Mouse (Mus musculus) thymus, postnatal 25 days (tissue): Measurements from ENCODE around the gene Atg2a.

Experiments used
- DNase-seq: peaks from one replicate; pipeline ENCODE4 v3.0.0; 2022

Gene Atg2a

DNA sequence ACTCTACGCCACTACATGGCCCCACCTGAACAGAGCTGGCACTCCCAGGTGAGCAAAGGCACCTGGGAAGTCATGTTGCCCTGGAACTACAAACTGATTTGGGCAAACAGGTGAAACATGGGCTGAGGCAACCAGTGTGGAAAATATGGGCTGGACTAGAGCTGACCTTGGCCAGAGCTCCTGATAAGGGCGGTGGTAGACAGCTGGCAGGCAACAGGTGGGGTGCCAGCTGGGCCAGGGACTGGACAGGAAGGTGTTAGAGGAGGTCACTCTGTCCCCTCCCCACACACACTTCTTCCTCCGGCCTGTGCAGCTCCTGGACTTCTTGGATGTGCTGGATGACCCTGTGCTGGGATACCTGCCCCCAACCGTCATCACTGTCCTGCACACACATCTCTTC, 11.6 kb downstream of the Atg2a start:
- DNase-seq, result no peak

DNA sequence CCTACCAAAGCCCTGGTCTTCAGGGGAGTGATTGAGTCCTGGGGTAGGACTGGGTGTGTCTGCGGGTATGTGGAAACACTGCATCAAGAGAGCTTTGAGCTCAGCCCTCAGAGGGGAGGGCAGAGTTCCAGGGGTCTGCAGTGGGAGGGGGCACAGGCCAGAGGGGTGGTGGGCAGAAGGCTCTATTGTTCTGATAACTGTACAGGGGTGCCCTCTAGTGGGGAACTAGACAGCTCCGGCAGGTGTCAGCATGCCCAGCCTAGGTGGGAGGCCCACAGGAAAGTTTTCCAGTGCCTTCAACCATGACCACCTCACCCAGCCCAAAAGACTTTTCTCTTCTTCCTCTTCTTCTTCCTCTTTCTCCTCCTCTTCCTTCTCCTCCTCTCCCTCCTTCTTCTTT, 19.0 kb downstream of the Atg2a start:
- DNase-seq, result peak; percentile 44

DNA sequence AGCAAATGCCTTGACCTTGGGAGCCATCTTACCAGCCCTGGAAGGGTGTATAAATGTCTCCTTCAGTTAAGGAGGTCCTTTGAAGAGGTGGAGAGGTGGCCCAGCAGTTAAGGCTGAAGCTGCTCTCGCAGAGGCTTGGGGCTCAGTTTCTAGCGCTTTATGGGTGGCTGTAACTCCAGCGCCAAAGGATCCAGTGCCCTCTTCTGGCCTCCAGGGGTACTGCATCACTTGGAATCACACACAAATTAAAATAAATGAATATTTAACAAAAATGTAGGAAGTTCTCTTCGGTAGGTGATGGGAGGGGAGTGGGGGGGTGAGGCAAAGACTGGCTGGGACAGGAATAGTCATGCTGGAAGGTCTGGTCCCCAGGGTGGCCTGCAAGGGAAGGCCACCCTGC, 19.5 kb downstream of the Atg2a start:
- DNase-seq, result no peak

DNA sequence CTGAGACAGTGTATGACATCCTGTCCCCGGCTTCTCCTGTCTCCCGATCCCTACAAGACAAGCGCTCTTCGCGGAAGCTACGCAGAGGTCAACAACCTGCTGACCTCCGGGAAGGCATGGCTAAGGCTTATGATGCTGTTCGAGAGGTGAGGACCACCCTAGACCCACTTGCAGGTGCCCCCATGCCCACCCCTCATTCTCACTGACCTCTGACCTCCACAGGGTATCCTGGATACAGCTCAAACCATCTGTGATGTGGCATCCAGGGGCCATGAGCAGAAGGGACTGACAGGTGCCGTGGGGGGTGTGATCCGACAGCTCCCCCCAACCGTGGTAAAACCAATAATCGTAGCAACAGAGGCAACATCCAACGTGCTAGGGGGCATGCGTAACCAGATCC, 19.9 kb downstream of the Atg2a start:
- no peak for DNase-seq

DNA sequence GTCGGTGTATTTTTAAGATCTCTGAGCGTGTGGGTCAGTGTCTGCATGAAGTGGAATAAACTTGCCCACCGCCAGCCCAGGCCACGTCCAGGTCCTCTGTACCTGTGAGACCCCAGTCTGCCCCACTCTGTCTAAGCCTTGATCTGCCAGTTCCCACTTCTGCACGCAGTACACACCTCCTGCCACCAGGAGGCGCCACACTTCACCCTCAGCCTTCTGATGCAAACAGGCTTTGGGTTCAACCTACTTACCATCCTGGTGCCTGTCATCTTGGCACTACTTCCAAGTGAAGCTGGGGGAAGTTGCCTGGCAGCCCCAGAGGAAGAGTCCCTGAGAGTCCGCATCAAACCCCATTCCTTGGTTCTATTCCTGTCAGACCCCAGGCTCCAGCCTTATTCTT, 20.8 kb downstream of the Atg2a start:
- DNase-seq, result peak; percentile 77

DNA sequence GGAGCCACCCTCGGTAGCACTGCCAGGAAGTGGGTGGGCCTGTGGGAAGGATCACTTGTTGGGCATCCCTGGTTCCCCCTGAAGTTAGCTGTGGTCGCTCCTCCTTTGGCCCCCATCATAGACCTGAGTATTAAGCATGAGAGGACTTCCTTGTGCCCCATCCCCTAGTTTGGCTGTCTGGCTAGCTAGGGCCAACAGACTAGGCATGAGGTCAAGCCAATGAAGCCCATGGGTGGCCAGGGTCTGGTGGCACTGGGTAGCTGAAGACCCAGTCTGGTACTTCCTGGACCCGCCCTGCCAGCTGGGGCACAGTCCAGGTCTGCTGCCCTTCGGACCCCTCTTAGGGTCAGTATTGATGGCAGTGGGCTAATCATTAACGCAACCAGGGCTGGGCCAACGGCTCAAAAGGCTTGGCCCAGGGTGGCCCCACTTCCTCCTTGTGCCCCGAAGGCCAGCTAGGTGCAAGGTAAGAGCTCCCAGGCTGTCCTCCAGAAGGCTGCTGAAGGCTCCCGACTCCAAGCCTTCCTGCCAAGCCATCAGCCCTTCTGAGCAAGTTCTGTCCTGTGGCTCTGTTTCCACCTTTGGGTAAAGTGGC, 21.5 kb downstream of the Atg2a start:
- DNase-seq, result no peak

DNA sequence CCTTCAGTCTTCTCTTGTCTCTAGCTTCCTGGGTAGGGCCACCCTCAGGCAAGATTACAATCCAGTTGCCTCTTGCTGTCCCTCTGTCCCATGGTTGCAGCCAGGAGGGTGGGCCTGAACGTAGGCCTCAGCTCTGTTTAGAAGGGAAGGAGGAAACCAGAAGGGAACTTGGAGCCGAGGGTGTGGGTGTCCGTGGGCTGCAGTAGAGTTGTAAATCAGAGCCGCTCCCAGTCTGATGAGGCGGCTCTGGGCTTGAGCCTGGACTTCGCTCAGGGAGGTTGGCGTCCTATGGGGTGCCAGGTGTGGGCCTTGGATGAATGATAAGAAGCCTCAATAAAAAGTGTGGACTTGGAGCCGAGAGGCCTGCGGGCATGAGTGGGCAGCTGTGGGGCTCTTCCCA, 22.7 kb downstream of the Atg2a start:
- no peak for DNase-seq

DNA sequence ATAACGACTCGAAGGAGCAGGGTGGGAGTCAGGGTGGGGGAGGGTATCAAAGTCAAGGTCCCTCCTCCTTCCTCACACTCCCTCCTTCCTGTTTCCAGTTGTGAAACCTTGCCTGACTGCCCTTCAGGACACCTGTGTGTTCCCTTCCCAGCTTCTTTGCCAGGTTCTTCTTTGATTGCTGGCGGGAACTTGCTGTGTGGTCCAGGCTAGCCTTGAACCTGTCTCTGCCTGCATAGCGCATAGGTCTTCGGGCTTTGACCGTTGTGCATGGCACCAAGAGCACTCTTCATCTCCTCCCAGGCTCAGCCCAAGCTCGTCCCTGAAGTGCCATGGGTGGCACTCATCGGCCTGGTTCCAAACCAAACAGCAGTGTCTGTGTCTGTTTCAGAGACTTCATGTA, 23.5 kb downstream of the Atg2a start:
- no peak for DNase-seq

DNA sequence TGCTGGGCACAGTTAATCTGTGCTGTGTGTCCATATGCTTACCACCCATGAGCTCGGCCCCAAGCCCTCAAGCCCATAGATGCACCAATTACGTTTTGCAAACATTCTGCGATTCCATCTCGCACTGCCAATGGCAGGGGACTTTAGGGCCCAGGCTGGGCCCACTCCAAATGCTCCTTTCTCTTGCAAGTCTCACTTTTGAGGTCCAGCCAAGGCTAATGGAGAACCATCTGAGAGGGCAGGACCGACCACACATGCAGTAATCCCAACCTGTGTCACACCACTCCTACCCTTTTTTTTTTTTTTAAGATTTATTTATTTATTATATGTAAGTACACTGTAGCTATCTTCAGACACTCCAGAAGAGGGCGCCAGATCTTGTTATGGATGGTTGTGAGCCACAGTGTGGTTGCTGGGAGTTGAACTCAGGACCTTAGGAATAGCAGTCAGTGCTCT, 24.3 kb downstream of the Atg2a start:
- no peak for DNase-seq

DNA sequence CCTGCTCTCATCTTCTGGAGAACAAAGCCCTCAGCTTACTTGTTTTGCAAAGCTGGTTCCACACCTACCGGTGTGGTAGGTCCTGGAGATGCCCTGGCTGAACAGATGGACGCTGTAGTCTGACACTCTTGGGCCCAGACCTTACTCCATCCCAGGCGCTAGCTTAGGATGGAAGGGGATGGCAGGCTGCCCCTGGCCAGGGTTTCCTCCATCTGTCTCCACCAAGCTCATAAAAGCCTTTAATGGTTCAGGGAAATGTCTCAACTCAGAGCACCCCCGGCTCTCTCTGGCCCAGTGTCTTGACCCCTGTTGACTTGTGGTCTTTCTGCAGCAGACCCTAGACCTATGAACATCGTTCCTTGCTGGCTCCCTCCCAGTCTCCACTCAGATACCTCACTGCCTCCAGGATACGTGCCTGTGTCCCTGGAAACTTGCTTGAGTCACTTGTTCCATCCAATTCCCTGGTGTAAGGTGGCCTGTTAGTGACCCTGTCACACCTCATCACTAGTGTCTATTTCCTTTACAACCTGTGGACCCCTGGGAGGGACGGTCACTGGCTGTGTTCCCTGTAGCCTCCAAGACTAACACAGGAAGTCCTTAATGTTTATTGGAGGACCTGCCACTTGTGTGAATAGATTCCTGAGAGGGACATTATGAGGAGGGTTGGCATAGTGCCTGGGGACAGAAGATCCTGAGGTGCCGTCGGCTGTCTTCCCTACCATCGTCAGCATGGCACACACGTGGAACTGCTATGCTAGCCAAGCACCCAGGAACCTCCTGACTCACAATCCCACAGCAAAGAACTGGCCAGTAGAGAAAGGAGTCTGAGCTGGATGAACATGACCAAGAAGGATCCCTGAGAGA, 26.1 kb downstream of the Atg2a start:
- DNase-seq, result no peak

DNA sequence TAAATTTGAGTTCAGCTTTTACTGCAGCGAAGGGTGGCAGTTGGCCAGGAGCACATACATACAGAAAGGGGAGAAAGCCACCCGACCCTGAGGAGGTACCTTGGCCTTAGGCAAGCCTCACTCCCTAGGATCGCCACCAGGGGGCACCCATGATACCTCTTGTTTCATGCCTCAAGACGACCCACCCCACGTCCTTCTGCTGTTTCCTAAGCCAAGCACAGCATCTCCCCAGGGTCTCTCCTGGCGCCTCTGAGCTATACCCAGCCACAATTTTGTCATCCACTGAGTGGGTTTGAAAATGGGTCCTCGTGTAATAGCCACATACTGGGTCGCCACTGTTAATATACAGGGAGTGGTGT, 26.7 kb downstream of the Atg2a start:
- peak; percentile 89 for DNase-seq

DNA sequence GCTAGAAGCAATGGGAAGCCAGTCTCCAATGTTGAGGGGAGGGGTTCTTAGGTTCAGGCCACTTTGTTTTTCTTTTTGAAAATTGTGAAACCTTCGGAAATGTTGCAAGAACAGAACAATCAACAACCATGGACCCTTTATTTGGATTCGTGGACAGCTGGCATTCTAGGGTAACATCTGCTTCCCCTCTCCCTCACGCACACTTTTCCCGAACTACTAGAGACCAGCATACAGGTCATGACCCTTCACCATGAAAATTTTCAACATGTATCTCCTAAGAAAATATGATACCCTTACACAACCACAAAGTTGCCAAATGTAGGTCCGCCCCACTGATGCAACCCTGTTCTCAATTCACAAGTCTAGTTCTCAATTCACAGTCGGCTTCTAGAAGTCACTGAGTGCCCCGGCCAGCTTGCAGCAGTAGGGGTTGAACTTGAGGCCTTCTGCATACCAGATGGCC, 27.2 kb downstream of the Atg2a start:
- DNase-seq, result no peak

DNA sequence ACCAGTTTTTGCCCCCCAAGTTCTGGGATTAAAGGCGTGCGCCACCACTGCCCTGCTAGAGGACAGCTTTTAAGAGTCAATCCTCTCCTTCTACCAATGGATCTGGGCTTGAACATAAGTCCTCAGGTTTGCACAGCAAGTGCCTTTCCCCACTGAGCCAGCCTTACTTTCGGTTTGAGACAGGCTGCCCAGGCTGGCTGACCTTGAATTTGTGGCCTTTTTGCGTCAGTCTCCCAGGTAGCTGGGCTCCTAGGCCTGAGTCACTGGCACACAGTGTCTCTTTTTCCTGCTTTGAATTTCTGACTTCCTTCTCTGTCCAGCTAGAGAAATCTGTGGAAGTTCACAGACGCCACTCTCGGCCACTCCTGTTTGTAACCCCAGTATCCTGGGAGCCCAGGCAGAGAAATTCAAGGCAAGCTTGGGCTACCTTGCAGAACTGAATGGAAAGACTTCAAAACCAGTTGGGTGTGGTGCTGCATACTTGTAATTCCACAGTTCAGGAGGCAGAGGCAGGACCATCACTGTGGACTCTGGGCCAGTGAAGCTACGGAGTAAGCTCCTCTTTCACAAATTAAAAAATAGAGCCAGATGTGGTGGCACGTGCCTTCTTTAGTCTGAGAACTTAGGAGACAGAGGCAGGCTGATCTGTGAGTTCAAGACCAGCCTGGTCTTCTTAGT, 28.5 kb downstream of the Atg2a start:
- no peak for DNase-seq

DNA sequence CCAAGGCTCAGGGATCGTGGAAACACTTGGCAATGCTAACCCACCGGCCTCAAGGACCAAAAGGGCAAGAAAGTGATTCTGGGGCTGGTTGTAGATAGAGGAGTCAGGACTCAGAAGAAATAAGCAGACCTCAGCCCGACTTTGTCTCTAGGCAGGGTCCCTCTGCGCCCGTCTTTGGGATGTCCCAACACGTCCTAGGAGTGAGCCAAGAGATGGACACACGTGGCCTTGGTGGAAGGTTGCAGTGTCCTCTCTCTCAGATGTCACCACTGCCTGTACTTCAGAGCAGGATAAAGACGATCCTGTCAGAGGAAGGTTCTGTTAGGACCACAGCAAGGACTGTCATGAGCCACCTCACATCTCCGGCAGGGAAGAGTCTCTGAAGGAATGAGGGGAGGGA, 29.2 kb downstream of the Atg2a start:
- no peak for DNase-seq

DNA sequence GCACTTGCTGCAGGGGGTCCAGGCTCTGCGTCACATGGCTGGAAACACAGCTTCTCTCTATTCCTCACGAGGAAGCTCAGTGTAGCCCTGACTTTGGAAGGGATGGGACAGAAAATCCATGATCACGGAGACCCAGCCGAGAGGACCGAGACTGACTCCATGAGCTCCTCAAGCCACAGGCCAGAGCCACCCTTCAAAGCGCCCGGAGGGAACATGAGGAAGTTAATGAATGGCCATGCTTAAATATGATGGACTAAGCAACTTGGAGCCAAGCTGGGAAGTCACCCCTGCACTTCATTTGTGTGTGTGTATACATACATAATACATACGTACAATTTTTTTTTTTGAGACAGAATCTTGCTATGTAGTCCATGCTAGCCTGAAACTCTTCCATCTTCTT, 29.7 kb downstream of the Atg2a start:
- no peak for DNase-seq

DNA sequence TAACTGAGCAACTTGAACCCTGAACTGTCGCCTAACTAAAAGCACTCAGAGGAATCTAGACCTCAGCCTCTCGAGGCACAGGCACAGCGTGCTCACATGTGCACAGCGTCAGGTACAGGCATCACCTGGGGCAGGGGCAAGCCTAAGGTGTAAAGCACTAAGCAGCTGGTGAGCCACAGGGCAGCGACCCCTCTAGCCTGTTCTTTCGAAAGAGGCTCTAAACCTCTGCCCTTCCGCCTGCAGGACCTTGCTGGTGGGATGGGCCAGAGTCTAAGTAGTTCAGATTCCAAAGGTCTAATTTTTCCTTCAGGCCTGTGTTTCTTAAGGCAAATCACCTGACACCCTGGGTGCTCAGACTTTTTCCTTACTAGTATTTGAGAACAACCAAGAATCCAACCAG, 30.6 kb downstream of the Atg2a start:
- DNase-seq, result no peak

DNA sequence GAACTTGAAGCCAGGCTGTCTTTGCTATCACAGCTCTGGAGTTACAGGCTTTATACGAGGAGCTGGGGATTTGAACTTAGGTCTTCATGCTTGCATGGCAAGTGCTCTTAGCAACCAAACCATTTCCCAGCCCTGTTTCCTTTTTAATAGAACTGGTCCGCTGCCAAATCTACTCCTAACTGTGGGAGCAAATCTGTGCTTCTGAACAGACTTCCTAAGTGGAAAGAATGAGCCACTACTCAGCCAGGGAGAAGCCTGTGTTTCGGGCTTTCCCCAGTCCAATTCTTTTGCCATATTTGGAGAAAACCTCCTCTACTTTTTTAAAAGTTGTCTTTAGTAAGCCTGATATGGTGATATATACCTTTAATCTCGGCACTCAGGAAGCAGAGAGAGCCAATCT, 31.3 kb downstream of the Atg2a start:
- no peak for DNase-seq

DNA sequence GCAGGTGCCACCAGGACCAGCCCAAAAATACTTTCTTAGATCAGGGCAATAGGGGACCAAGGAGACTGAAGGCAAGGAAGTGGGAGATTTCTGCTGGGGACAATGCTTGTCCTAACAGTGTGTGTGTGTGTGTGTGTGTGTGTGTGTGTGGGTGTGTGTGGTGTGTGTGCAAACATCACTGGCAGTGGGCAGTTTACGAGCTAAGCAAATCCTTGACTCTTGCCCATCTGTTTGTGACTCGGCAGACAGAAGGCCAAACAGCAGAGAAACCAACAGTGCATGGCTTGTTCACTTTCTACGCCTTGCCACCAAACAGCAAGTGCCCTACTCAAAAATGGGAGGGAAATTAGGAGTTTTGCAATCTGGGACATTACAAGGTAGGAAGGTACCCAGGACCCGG, 32.1 kb downstream of the Atg2a start:
- DNase-seq, result no peak

DNA sequence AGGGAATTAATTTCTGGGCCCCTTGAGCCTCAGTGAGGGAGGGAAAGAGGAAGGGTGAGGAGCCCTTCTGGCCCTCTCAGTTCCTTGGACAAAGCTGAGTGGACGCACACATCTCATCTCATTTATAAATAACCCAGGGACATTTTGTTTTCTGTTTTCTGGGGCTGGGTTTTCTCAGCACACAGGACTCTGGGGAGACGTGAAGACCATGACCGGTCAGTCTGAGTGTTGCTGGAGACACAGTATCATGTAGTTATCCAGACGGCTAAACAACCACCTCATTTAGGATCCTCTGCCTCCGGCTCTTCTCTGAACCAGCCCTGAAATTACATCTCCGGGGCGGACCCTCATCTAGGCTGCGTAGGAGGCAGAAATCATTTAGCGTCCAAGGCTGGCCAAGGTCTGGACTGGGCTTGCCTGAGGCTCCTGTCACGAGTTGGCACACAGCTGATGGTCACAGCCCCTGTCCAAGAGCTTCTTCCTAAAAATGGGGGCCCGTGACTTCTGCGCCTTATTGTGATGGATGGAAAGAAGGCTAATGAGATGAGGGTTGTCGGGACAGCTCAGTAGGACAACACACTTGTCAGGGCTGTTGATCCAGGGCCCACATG, 32.6 kb downstream of the Atg2a start:
- no peak for DNase-seq

DNA sequence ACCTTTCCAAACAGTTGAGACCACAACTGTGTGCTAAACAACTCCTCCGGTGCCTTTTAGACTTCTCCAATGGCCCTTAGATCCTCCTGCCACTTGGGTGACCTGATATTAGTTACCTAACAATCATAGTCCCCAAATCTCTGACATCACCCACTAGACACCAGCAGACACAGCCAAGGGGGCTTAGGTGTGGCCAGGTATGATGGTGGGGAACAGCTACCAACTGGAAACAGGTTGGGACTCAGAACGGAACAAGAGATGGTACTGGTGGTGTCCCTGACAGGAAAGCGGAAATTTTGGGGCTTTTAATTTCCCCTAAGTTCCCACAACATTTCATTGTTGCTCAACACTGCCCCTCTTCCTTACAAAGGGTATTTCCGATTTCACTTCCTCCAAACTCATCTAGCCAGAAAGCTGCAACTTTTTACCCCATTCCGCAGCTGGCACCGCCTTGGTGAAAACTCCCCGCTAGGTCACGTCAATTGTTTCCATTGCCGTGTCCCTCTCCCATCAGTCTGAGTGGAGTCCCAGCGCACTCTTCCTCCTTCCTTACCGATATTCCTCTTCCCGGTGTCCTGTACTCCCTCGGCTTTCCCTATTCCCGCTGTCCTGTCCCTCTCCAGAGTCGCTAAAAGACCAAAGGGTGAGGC, 34.4 kb downstream of the Atg2a start:
- peak; percentile 59 for DNase-seq

DNA sequence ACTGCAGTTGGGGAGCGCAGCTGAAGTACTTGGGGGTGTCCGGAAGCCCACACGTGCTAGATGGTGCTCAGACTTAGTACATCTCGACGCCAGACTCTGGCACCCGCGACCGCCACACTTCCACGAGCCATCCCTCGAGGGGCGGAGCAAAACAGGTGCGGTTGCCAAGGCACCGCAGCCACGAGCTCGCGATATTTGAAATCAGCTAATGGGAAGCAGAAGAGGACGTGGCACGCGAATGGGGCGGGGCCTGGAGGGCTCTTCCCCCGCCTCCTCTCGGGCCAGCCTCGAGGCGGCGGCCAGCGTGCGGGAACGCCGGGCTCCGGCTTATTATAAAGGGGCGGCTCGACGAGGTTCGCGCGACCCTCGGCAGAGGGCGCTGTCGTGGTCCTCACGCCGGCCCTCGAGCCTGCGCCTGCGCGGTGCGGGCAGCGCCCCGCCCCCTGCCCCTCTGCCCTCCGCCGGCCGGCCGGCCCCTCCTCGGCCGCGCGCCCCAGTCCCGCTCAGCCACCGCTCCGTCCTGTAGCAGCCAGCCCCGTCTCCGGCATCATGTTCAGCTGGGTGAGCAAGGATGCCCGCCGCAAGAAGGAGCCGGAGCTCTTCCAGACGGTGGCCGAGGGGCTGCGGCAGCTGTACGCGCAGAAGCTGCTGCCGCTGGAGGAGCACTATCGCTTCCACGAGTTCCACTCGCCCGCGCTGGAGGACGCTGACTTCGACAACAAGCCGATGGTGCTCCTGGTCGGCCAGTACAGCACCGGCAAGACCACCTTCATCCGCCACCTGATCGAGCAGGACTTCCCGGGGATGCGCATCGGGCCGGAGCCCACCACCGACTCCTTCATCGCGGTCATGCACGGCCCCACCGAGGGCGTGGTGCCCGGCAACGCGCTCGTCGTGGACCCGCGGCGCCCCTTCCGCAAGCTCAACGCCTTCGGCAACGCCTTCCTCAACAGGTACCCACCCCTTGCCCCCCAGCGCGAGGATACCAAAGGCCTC, 35.3 kb downstream of the Atg2a start, which contains the start of gene Ehd1:
Ehd1 (plus strand) TSS at position 300 of the 996 bp plus-strand sequence.
- peak; percentile 93 for DNase-seq
